Mouse (Mus musculus): ENCODE measurements around the gene Ankrd13a.

DNA sequence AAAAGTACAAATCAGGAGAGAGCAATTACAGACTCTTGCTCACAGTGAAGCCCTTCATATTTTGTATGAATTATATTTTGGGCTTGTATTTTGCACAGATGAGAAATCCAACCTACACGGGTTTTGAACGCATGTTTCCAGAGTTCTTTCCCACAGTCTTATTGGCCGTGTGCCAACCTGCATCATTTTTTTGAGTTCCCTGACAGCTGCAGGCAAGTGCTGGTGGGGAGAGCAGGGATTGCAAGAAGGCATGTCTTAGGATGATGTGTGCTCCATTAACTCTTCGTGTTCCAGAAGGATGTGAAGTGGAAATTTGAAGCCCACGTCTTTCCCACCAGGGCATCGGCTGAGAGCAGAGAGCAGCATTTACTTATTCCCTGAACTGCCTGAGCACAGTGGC, 42.1 kb downstream of the Ankrd13a start:
- TF ChIP-seq CTCF (IDR thresholded peaks at IDR 0.05; ENCODE audit: borderline replicate concordance, control insufficient read depth, extremely low read depth, insufficient read depth, low read length, poor library complexity) (no peak), POLR2A (IDR thresholded peaks at IDR 0.05; ENCODE audit: control insufficient read depth, extremely low read depth, insufficient read depth, low read length, poor library complexity) (no peak)

Data from thymus, adult 2 months (tissue).